Mouse (Mus musculus): ENCODE data around the gene E030025P04Rik. TPM values are rescaled to one million over a fixed set of nuclear protein-coding genes. Genes with fewer than 3 reads are reported as not detected.

The E030025P04Rik gene
- total RNA-seq, 2 experiments from 2014 or later, result not detected

- no peak for DNase-seq (ENCODE audit: low spot score)
- intact Hi-C loops (cut with DNase I), result no loop called here
Measured at GRCm38 (mm10) chr11:109106181-109106580, 38.0 kb downstream of the E030025P04Rik start.

GRCm38 (mm10) chr11:109103386-109103785 lies 40.8 kb downstream of the E030025P04Rik start:
- DNase-seq (ENCODE audit: low spot score), result no peak
- intact Hi-C loops (cut with DNase I), result no loop called here

GRCm38 (mm10) chr11:109102646-109103045 lies 41.5 kb downstream of the E030025P04Rik start:
- intact Hi-C loops (cut with DNase I), result no loop called here
- no peak for DNase-seq (ENCODE audit: low spot score)

GRCm38 (mm10) chr11:109100266-109100665 lies 43.9 kb downstream of the E030025P04Rik start:
- intact Hi-C loops (cut with DNase I), result no loop called here

GRCm38 (mm10) chr11:109091821-109092220 lies 52.3 kb downstream of the E030025P04Rik start:
- intact Hi-C loops (cut with DNase I), result no loop called here
- DNase-seq (ENCODE audit: low spot score), result no peak

More at GRCm38 (mm10) chr11:109100266-109100665, 43.9 kb downstream of the E030025P04Rik start:
- no peak for DNase-seq (ENCODE audit: low spot score)

Other genes starting within 250 kb of the E030025P04Rik start
- 1 to 10 TPM; 5.2 to 6.0 TPM for gene Axin2, start 224.0 kb downstream of the E030025P04Rik start, total RNA-seq (2021)
- gene Rgs9, start 153.8 kb upstream of the E030025P04Rik start, total RNA-seq (2021), result under 1 TPM; 0.10 to 0.14 TPM
- 10 to 100 TPM; 30.3 to 30.6 TPM for gene Gna13, start 218.5 kb upstream of the E030025P04Rik start, total RNA-seq (2021)